Mouse (Mus musculus) small intestine, adult 2 months (tissue): ENCODE results near the gene Dnajc5. TPM values are rescaled to one million over a fixed set of nuclear protein-coding genes. Genes with fewer than 3 reads are reported as not detected.

ENCODE experiments used
- H3K27ac ChIP-seq: fragments of 200-500 bp; 2 replicates; pipeline ENCODE4 v1.5.1; 2012; ENCODE audit warnings: low read depth, low read length, control low read depth, inconsistent platforms; ENCODE audit not compliant: insufficient read depth
- H3K27me3 ChIP-seq: fragments of 200-500 bp; 2 replicates; pipeline ENCODE4 v1.6.1; 2012; ENCODE audit warnings: mild to moderate bottlenecking, moderate library complexity, low read length, inconsistent platforms; ENCODE audit not compliant: control insufficient read depth, insufficient read depth
- H3K36me3 ChIP-seq: fragments of 200-500 bp; 2 replicates; pipeline ENCODE4 v1.6.1; 2012; ENCODE audit warnings: mild to moderate bottlenecking, low read length, control low read depth, inconsistent platforms; ENCODE audit not compliant: control insufficient read depth, insufficient read depth
- H3K4me1 ChIP-seq: fragments of 200-500 bp; 2 replicates; pipeline ENCODE4 v1.6.1; 2012; ENCODE audit warnings: low read length, inconsistent platforms, mixed read lengths; ENCODE audit not compliant: control insufficient read depth, insufficient read depth, insufficient read length
- H3K4me3 ChIP-seq: fragments of 200-500 bp; 2 replicates; pipeline ENCODE4 v1.5.1; 2012; ENCODE audit warnings: low read depth, mild to moderate bottlenecking, control low read depth, inconsistent platforms, low read length, moderate library complexity
- CTCF ChIP-seq: fragments of 200-500 bp; IDR thresholded peaks from 2 replicates; pipeline ENCODE4 v1.5.1; 2012; ENCODE audit warnings: low read depth, mild to moderate bottlenecking, control low read depth, inconsistent platforms, low read length, moderate library complexity, mixed read lengths; ENCODE audit not compliant: insufficient replicate concordance, insufficient read length; ENCODE audit errors: extremely low read depth
- POLR2A ChIP-seq: fragments of 200-500 bp; IDR thresholded peaks from 2 replicates; pipeline ENCODE4 v1.6.1; 2012; ENCODE audit warnings: low read depth, mild to moderate bottlenecking, control low read depth, inconsistent platforms, low read length, moderate library complexity
- WGBS: fragments of 180-500 bp; shearing (Covaris S2); methylation state at CpG from one replicate; pipeline ENCODE4 v1.1.7; 2018; 5-methylcytosine and 5-hydroxymethylcytosine counted together
- polyA plus RNA-seq: library from polyadenylated mRNA; depleted of rRNA; stranded (reverse); fragments of >200 nt; gene quantifications from 2 replicates; pipeline ENCODE4 v1.2.3, GENCODE M21; 2012

Dnajc5 gene
- polyA plus RNA-seq, 1 experiment = 48.2 TPM

DNA sequence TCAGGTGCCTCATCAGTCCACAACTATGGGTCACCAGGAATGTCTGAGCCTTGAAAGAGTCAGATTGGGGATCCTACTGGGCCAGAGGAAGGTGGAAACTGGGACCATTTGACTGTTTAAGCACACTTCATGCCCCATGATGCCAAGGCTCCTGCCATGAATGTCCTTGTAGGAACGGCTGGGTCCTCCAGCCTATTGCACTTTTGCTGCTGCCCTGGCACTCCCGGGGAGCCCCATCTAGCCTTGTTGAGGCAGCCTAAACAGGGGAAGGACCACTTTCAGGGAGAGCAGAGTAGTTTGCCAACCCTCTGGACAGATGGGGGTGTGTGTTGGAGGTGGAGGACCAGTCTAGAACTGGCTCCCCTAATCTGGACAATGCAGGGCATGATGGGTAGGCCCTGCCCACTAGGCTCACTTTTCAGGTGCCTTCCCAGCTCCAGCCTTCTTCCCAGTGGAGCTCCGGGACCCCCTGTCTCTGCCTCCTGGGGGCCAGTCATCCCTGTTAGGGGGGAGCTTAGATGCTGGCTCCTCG, 64.2 kb downstream of the Dnajc5 start, which contains the start of gene Uckl1:
Uckl1 (minus strand) TSS at position 482 of the 532 bp plus-strand sequence.
- 93% methylated on average over 4 of the region's 4 CpGs for WGBS
- Histone ChIP-seq H3K27me3 (no peaks in the 10 kb centered on the region), H3K4me1 (peaks cover 14% of the 10 kb centered on the region), H3K36me3 (peaks cover 14% of the 10 kb centered on the region; the same call in 1 of the 2 replicates), H3K4me3 (no peak within 1 kb of the TSS), H3K27ac (no peak within 1 kb of the TSS)
- TF ChIP-seq POLR2A = no peak
- TF ChIP-seq CTCF = no peak

DNA sequence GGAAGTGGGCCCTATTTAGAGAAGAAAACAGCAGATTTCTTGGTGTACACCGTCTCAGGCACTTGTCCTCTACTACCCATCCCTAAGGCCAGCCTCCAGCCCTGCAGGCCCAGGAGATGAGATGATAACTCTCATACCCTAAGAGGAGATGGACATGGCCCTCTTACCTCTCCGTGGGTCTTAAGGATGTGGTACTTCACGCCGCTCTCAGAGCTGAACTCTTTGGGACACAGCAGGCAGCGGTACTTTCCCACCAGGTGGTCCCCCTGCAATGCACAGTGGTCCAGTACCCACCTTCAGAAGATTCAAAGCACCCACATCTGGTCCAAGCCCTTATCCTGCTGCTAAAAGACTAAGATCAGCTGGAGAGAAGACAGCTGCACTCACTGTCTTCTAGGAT, 65.2 kb downstream of the Dnajc5 start:
- 92% methylated on average over 5 of the region's 5 CpGs for WGBS
- no peaks in the 10 kb centered on the region for H3K27me3 ChIP-seq
- H3K4me3 ChIP-seq = no peak overlapping the region
- H3K27ac ChIP-seq = no peak overlapping the region
- H3K36me3 ChIP-seq = peaks cover 15% of the 10 kb centered on the region; the same call in 1 of the 2 replicates
- TF ChIP-seq CTCF (no peak), POLR2A (no peak)
- peaks cover 10% of the 10 kb centered on the region for H3K4me1 ChIP-seq

DNA sequence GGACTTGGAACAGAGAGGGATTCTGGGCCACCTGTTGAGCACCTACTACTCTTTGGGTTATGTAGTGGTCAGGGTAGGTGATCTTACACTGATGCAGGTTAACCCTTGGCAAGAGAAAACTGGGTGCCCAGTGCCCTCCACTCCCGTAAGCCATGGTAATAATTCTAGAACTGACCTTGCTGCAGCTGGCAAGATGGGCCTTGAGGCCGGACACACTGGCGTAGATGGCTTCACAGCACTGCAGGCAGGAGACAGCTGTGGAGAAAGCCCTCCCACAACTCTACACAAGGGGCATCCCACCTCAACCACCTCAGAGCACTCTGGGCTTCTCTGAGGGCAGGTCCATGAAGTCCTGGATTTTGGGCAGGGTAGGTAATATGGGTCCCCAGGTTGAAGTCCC, 65.8 kb downstream of the Dnajc5 start:
- Histone ChIP-seq H3K36me3 (peaks cover 15% of the 10 kb centered on the region; the same call in 1 of the 2 replicates), H3K4me3 (no peak overlapping the region), H3K27me3 (no peaks in the 10 kb centered on the region), H3K4me1 (peaks cover 10% of the 10 kb centered on the region), H3K27ac (no peak overlapping the region)
- 99% methylated on average over 3 of the region's 3 CpGs for WGBS
- TF ChIP-seq CTCF = no peak
- TF ChIP-seq POLR2A = no peak

DNA sequence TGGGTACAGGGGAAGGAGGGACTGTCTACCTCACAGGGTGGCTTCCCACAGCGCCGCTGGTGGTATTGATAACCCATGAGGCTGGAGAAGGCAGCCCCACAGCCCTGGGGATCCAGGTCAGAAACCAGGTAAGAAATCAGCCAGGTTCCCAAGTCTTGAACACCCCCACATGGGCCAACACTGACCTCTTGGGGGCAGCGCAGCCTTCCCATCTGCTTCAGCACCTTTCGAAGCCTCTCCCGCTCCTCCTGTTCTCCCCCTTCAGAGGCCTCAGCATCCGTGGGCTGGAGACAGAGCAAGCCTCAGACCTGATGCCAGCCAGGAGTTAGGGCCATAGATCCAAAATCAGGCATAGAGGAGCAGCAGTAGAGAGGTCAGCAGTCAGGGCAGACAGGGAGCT, 67.5 kb downstream of the Dnajc5 start:
- no peak overlapping the region for H3K4me3 ChIP-seq
- no peak for TF ChIP-seq CTCF
- TF ChIP-seq POLR2A = no peak
- no peak overlapping the region for H3K27ac ChIP-seq
- 90% methylated on average over 6 of the region's 6 CpGs for WGBS
- H3K36me3 ChIP-seq = peaks cover 15% of the 10 kb centered on the region; the same call in 1 of the 2 replicates
- H3K27me3 ChIP-seq = no peaks in the 10 kb centered on the region
- H3K4me1 ChIP-seq = peaks cover 1% of the 10 kb centered on the region; the same call in 1 of the 2 replicates

DNA sequence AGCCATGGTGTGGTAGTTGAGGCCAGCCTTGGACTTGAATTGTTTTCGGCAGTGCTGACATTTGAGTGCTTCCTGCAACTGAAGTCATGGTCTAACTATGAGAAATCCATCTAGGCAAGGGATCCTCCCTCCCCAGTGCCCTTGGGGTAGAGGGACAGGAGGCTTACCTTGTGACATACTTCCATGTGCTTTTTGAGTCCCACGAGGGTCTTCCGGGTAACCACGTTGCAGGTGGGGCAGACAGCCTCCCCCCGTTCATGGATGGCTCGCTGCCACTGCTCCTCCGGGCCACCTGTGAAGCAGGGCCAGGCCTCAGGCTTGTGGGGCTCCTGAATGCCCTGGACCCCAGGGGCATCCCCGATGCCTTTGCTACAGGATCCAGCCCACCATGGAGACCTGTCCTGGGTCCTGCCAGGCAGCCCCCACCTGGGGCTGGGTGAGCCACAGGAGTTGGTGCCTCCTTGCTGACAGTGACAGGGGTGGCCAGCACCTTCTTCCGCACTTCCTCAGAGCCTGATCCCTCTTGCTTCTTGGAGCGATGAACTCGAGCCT, 68.0 kb downstream of the Dnajc5 start:
- H3K36me3 ChIP-seq = peaks cover 15% of the 10 kb centered on the region; the same call in 1 of the 2 replicates
- no peaks in the 10 kb centered on the region for H3K27me3 ChIP-seq
- TF ChIP-seq POLR2A = no peak
- no peak for TF ChIP-seq CTCF
- H3K4me1 ChIP-seq = no peaks in the 10 kb centered on the region; the same call in 1 of the 2 replicates
- H3K27ac ChIP-seq = no peak overlapping the region
- WGBS = 93% methylated on average over 11 of the region's 11 CpGs
- H3K4me3 ChIP-seq = no peak overlapping the region

DNA sequence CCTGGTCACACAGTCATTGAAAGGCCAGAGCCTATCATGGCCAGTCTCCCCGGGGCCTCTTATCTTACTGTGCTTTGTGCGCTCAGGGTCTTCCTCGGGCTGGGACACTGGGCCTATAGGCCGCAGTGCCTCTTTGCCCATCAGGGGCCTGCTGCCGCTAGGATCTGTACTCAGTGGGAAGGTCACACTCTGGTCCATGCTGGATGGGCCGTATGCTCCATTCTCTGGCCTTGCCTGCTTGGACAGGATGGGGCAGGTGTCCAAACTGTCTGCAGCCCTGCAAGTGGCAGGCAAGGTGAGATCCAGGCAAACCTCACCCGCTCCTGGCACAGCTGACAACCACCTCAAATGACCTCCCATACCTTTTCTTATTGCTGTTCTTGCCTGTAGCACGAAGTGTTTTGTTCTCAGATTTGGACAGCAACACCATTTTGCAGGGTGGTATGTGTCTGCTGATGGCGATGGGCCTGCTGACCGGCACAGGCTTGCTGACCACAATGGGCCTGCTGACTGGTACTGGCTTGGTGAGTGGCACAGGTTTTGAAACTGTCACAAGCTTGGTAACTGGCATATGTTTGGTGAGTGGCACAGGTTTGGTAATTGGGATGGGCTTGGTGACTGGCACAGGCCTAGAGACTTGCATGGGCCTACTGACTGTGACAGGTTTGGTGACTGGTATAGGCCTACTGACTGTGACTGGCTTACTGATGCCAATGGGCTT, 68.9 kb downstream of the Dnajc5 start:
- Histone ChIP-seq H3K36me3 (peaks cover 15% of the 10 kb centered on the region; the same call in 1 of the 2 replicates), H3K27ac (no peak overlapping the region), H3K4me3 (no peak overlapping the region), H3K4me1 (no peaks in the 10 kb centered on the region; the same call in 1 of the 2 replicates), H3K27me3 (no peaks in the 10 kb centered on the region)
- 94% methylated on average over 10 of the region's 10 CpGs for WGBS
- TF ChIP-seq CTCF = no peak

DNA sequence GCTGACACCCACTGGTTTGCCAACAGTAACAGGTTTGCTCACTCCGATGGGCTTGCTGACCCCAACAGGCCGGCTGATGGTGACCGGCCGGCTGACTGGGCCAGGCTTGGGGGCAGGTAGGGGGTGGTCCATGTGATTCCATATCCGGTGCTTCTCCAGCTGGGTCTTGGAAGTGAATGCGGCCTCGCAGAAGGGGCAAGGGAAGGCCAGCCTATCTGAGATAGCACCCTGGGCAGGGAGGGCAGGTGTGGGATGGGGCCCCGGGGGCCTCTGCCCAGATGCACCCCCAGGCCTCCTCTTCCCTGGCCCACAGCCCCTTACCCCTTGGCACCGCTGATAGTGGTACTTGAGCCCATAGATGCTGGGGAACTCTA, 69.4 kb downstream of the Dnajc5 start:
- WGBS = 97% methylated on average over 9 of the region's 9 CpGs
- no peak for TF ChIP-seq CTCF
- TF ChIP-seq POLR2A = no peak
- Histone ChIP-seq H3K4me1 (no peaks in the 10 kb centered on the region; the same call in 1 of the 2 replicates), H3K4me3 (no peak overlapping the region), H3K27ac (no peak overlapping the region), H3K27me3 (no peaks in the 10 kb centered on the region), H3K36me3 (peaks cover 11% of the 10 kb centered on the region; the same call in 1 of the 2 replicates)
